In the genomic region with DNA sequence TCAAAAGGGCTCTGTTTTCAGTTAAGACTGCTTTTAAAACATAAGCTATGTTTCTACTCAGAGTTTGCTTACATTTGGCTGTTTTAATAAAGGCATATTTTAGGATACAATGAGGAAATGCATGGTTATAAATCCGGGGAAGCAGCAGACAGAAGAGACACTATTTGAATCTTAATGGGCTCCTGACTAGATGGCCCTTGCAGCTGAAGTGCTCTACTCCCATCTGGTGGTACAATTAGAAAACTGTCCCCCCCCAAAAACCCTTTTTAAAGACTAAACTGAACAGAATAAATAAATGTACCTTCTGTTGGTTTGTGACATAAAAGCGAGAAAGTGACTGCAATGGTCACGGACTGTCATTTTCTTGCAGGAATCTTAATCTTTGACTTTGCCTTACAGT, we compare ENCODE assay signal across 15 mouse cellular contexts. TPM values are rescaled to one million over a fixed set of nuclear protein-coding genes. Genes with fewer than 3 reads are reported as not detected.
DNase-seq lines count a peak whose midpoint lies in the region; ATAC-seq and TF ChIP-seq lines count a peak whose summit lies in the region.
"Had no signal": no experiment of that assay in that cellular context is flagged by ENCODE, and none has a peak within 500 bp of the region (broad histone marks: within the 10 kb centered on the region; RNA-seq: fewer than 3 reads in every experiment).

No protein-coding gene starts in this region.

- ATAC-seq in hindbrain, embryonic 14.5 days (ENCODE audit: low FRiP score) = no peak
- ATAC-seq in midbrain, embryonic 14.5 days (ENCODE audit: low FRiP score, low TSS enrichment) = no peak; the same call in 1 of the 2 replicates
- no peak for ATAC-seq in midbrain, embryonic 11.5 days (ENCODE audit: low FRiP score)
- ATAC-seq: activated CD4-positive, CD25-positive, alpha-beta regulatory T cell, adult 4 months had no signal

- H3K4me3 ChIP-seq in hindbrain, embryonic 14.5 days (replicated peaks; ENCODE audit: low read length) = no peak overlapping the region
- no peak overlapping the region for H3K4me3 ChIP-seq in hindbrain, embryonic 10.5 days
- H3K4me3 ChIP-seq in midbrain, embryonic 14.5 days (replicated peaks; ENCODE audit: low read depth, low read length) = no peak overlapping the region
- H3K4me3 ChIP-seq in midbrain, embryonic 11.5 days (ENCODE audit: low read depth, low read length) = no peak overlapping the region
- H3K4me3 ChIP-seq in MEL (ENCODE audit: control insufficient read depth in 1 of 2, insufficient read depth in 1 of 2, low read depth in 2 of 2, low read length in 2 of 2) = no peak overlapping the region
- no peak overlapping the region for H3K4me3 ChIP-seq in cortical plate, adult 2 months (ENCODE audit: insufficient read depth, low read length)

- 65% methylated on average over 3 of the region's 3 CpGs for WGBS in hindbrain, embryonic 14.5 days
- WGBS in hindbrain, embryonic 10.5 days = 75% methylated on average over 3 of the region's 3 CpGs
- WGBS in midbrain, embryonic 14.5 days = 70% methylated on average over 3 of the region's 3 CpGs
- 67% methylated on average over 3 of the region's 3 CpGs for WGBS in midbrain, embryonic 11.5 days

- no peaks in the 10 kb centered on the region for H3K9me3 ChIP-seq in hindbrain, embryonic 14.5 days (ENCODE audit: control insufficient read depth, low read length)
- no peaks in the 10 kb centered on the region for H3K9me3 ChIP-seq in hindbrain, embryonic 10.5 days
- no peaks in the 10 kb centered on the region for H3K9me3 ChIP-seq in midbrain, embryonic 14.5 days (ENCODE audit: control insufficient read depth, low read length)
- H3K9me3 ChIP-seq in midbrain, embryonic 11.5 days (ENCODE audit: control insufficient read depth, low read length) = no peaks in the 10 kb centered on the region
- H3K9me3 ChIP-seq in MEL (replicated peaks; ENCODE audit: insufficient read depth, low read length) = no peaks in the 10 kb centered on the region

- peak; percentile 13 to 47 (median 27); a peak in 4 of 6 replicates for TF ChIP-seq CTCF in MEL (IDR thresholded peaks at IDR 0.05 in 2 of 3, conservative IDR thresholded peaks at IDR 0.05 in 1 of 3; ENCODE audit: control insufficient read depth in 1 of 3, insufficient read depth in 1 of 3, low read depth in 2 of 3, low read length in 3 of 3, poor library complexity in 1 of 3, severe bottlenecking in 1 of 3)
- peak; percentile 35; the same call in 1 of the 2 replicates for TF ChIP-seq CTCF in cortical plate, adult 2 months (IDR thresholded peaks at IDR 0.05; ENCODE audit: extremely low read depth, insufficient read depth, low read length)

- no peak for TF ChIP-seq POLR2A in MEL (IDR thresholded peaks at IDR 0.05; ENCODE audit: control insufficient read depth in 1 of 2, insufficient read depth in 1 of 2, low read depth in 1 of 2, low read length in 2 of 2, poor library complexity in 1 of 2)
- no peak for TF ChIP-seq POLR2A in cortical plate, adult 2 months (IDR thresholded peaks at IDR 0.05; ENCODE audit: extremely low read depth, insufficient read depth, low read length)

- peak; percentile 47 for DNase-seq in hindbrain, embryonic 14.5 days (ENCODE audit: low spot score)
- no peak for DNase-seq in hindbrain, embryonic 10.5 days (ENCODE audit: low spot score)
- DNase-seq in midbrain, embryonic 14.5 days = peak; percentile 70
- DNase-seq in midbrain, embryonic 11.5 days (ENCODE audit: low spot score, missing footprints) = no peak
- peak; percentile 30 for DNase-seq in MEL (ENCODE audit: low read depth, low spot score)
- DNase-seq in embryo, embryonic 10 days (ENCODE audit: low spot score) = no peak
- DNase-seq in adrenal gland, postnatal 14 days = no peak
- DNase-seq: gastrocnemius, postnatal 25 days; kidney, adult 18-20 months; spleen, adult 18-20 months had no signal

- H3K4me2 ChIP-seq in hindbrain, embryonic 14.5 days (replicated peaks) = no peak overlapping the region
- no peak overlapping the region for H3K4me2 ChIP-seq in midbrain, embryonic 14.5 days (ENCODE audit: low read length)
- no peak overlapping the region for H3K4me2 ChIP-seq in midbrain, embryonic 11.5 days

- peak; percentile 54 for TF ChIP-seq RAD21 in MEL (IDR thresholded peaks at IDR 0.05; ENCODE audit: low read depth, low read length)

- no peak for TF ChIP-seq EP300 in MEL (IDR thresholded peaks at IDR 0.05; ENCODE audit: low read depth in 1 of 2, low read length in 2 of 2)

- H3K4me1 ChIP-seq in hindbrain, embryonic 14.5 days (replicated peaks; ENCODE audit: control insufficient read depth, insufficient read depth, low read length) = no peaks in the 10 kb centered on the region
- H3K4me1 ChIP-seq in hindbrain, embryonic 10.5 days (replicated peaks) = no peaks in the 10 kb centered on the region
- no peaks in the 10 kb centered on the region for H3K4me1 ChIP-seq in midbrain, embryonic 14.5 days (ENCODE audit: control insufficient read depth, insufficient read depth, low read length)
- H3K4me1 ChIP-seq in midbrain, embryonic 11.5 days (ENCODE audit: control insufficient read depth, insufficient read depth, low read length) = no peaks in the 10 kb centered on the region
- peaks cover 5 to 10% of the 10 kb centered on the region in 2 experiments for H3K4me1 ChIP-seq in MEL (ENCODE audit: control insufficient read depth in 1 of 2, insufficient read depth in 2 of 2, low read length in 2 of 2)
- H3K4me1 ChIP-seq in cortical plate, adult 2 months (ENCODE audit: control insufficient read depth, insufficient read depth, low read length) = no peaks in the 10 kb centered on the region

- no peaks in the 10 kb centered on the region for H3K36me3 ChIP-seq in hindbrain, embryonic 14.5 days (replicated peaks; ENCODE audit: control insufficient read depth, insufficient read depth)
- H3K36me3 ChIP-seq in hindbrain, embryonic 10.5 days = no peaks in the 10 kb centered on the region
- H3K36me3 ChIP-seq in midbrain, embryonic 14.5 days (ENCODE audit: control insufficient read depth, insufficient read depth, low read length) = no peaks in the 10 kb centered on the region
- no peaks in the 10 kb centered on the region for H3K36me3 ChIP-seq in midbrain, embryonic 11.5 days (ENCODE audit: control insufficient read depth, insufficient read depth, low read length)
- peaks cover 0 to 14% of the 10 kb centered on the region in 2 experiments; a peak in 2 of 4 replicates for H3K36me3 ChIP-seq in MEL (ENCODE audit: control insufficient read depth in 1 of 2, insufficient read depth in 2 of 2, low read length in 2 of 2)

- no peak overlapping the region for H3K27ac ChIP-seq in hindbrain, embryonic 14.5 days
- H3K27ac ChIP-seq in hindbrain, embryonic 10.5 days = no peak overlapping the region
- H3K27ac ChIP-seq in midbrain, embryonic 14.5 days (replicated peaks; ENCODE audit: low read depth, low read length) = no peak overlapping the region
- no peak overlapping the region for H3K27ac ChIP-seq in midbrain, embryonic 11.5 days (ENCODE audit: low read depth, low read length)
- H3K27ac ChIP-seq in MEL (ENCODE audit: control insufficient read depth, low read depth, low read length) = no peak overlapping the region
- no peak overlapping the region for H3K27ac ChIP-seq in cortical plate, adult 2 months (ENCODE audit: insufficient read depth, low read length)

- peaks cover 60% of the 10 kb centered on the region for H3K27me3 ChIP-seq in hindbrain, embryonic 14.5 days (ENCODE audit: control insufficient read depth, insufficient read depth, low read length)
- peaks cover 84% of the 10 kb centered on the region for H3K27me3 ChIP-seq in hindbrain, embryonic 10.5 days (ENCODE audit: insufficient read depth, poor library complexity, severe bottlenecking)
- no peaks in the 10 kb centered on the region for H3K27me3 ChIP-seq in midbrain, embryonic 14.5 days (ENCODE audit: control insufficient read depth, insufficient read depth, low read length)
- peaks cover 34% of the 10 kb centered on the region for H3K27me3 ChIP-seq in midbrain, embryonic 11.5 days (ENCODE audit: control insufficient read depth, insufficient read depth, low read length)
- no peaks in the 10 kb centered on the region for H3K27me3 ChIP-seq in MEL (ENCODE audit: control insufficient read depth in 1 of 2, insufficient read depth in 2 of 2, low read length in 2 of 2)

- no peak overlapping the region for H3K9ac ChIP-seq in hindbrain, embryonic 14.5 days
- no peak overlapping the region for H3K9ac ChIP-seq in midbrain, embryonic 14.5 days (replicated peaks; ENCODE audit: low read length)
- H3K9ac ChIP-seq in midbrain, embryonic 11.5 days (ENCODE audit: low read length) = no peak overlapping the region
- no peak overlapping the region for H3K9ac ChIP-seq in MEL (ENCODE audit: control insufficient read depth, low read depth, low read length, poor library complexity, severe bottlenecking)

- H3K79me2 ChIP-seq in MEL (ENCODE audit: control insufficient read depth, insufficient read depth, low read length, poor library complexity) = no peaks in the 10 kb centered on the region

RNA-seq across cellular contexts. Expression of a gene that starts 24.5 kb away (rescaled TPM):
- polyA plus RNA-seq in hindbrain, embryonic 14.5 days (2014; fragmentation: Nextera tagmentation; extraction: Ambion mirVana) = 42.3 and 47.6 TPM in 2 replicates
- polyA plus RNA-seq in hindbrain, embryonic 10.5 days (2016; fragmentation: Nextera tagmentation; extraction: Ambion mirVana) = 52.3 and 57.7 TPM in 2 replicates
- polyA plus RNA-seq in midbrain, embryonic 14.5 days (2014; fragmentation: Nextera tagmentation; extraction: Ambion mirVana) = 42.5 and 47.0 TPM in 2 replicates
- polyA plus RNA-seq in midbrain, embryonic 11.5 days (2014; fragmentation: Nextera tagmentation; extraction: Ambion mirVana) = 52.0 and 54.5 TPM in 2 replicates
- total RNA-seq in MEL (2012; rRNA removed) = 49.9 and 53.2 TPM in 2 replicates
- 10 to 100 TPM in 1 of 2 experiments, not detected in 1; 48.8 TPM for polyA plus RNA-seq in MEL (2012; ENCODE audit: insufficient read depth in 1 of 2, insufficient read length in 2 of 2, low read depth in 1 of 2, low replicate concordance in 2 of 2, missing spikeins in 1 of 2)
- 16.5 and 17.3 TPM in 2 replicates for polyA plus RNA-seq in cortical plate, adult 2 months (2012; rRNA removed)
- 22.5 and 25.3 TPM in 2 replicates for total RNA-seq in adrenal gland, postnatal 14 days (2021)

RNA-seq across cellular contexts. Expression of a gene that starts 24.6 kb away (rescaled TPM):
- 9.5 and 11.3 TPM in 2 replicates for polyA plus RNA-seq in hindbrain, embryonic 14.5 days (2014; fragmentation: Nextera tagmentation; extraction: Ambion mirVana)
- polyA plus RNA-seq in hindbrain, embryonic 10.5 days (2016; fragmentation: Nextera tagmentation; extraction: Ambion mirVana) = 13.5 and 15.1 TPM in 2 replicates
- polyA plus RNA-seq in midbrain, embryonic 14.5 days (2014; fragmentation: Nextera tagmentation; extraction: Ambion mirVana) = 9.3 and 11.1 TPM in 2 replicates
- 14.4 and 15.5 TPM in 2 replicates for polyA plus RNA-seq in midbrain, embryonic 11.5 days (2014; fragmentation: Nextera tagmentation; extraction: Ambion mirVana)
- 20.7 and 21.1 TPM in 2 replicates for total RNA-seq in MEL (2012; rRNA removed)
- 10 to 100 TPM in 1 of 2 experiments, not detected in 1; 16.3 TPM for polyA plus RNA-seq in MEL (2012; ENCODE audit: insufficient read depth in 1 of 2, insufficient read length in 2 of 2, low read depth in 1 of 2, low replicate concordance in 2 of 2, missing spikeins in 1 of 2)
- 12.7 and 15.4 TPM in 2 replicates for polyA plus RNA-seq in cortical plate, adult 2 months (2012; rRNA removed)
- 13.1 and 15.0 TPM in 2 replicates for total RNA-seq in adrenal gland, postnatal 14 days (2021)

RNA-seq across cellular contexts. Expression of a gene that starts 24.7 kb away (rescaled TPM):
- not detected in 2 replicates for polyA plus RNA-seq in hindbrain, embryonic 14.5 days (2014; fragmentation: Nextera tagmentation; extraction: Ambion mirVana)
- not detected in 2 replicates for polyA plus RNA-seq in hindbrain, embryonic 10.5 days (2016; fragmentation: Nextera tagmentation; extraction: Ambion mirVana)
- polyA plus RNA-seq in midbrain, embryonic 14.5 days (2014; fragmentation: Nextera tagmentation; extraction: Ambion mirVana) = 0.11 TPM in 1 of 2 replicates, not detected in the other
- not detected in 2 replicates for polyA plus RNA-seq in midbrain, embryonic 11.5 days (2014; fragmentation: Nextera tagmentation; extraction: Ambion mirVana)
- not detected in 2 replicates for total RNA-seq in MEL (2012; rRNA removed)
- not detected for polyA plus RNA-seq in MEL (2012; ENCODE audit: insufficient read depth in 1 of 2, insufficient read length in 2 of 2, low read depth in 1 of 2, low replicate concordance in 2 of 2, missing spikeins in 1 of 2)
- not detected in 2 replicates for polyA plus RNA-seq in cortical plate, adult 2 months (2012; rRNA removed)
- not detected in 2 replicates for total RNA-seq in adrenal gland, postnatal 14 days (2021)
- total RNA-seq: gastrocnemius, postnatal 25 days; heart, postnatal 10 days; monocyte, adult 5-6 weeks had no signal
- polyA plus RNA-seq: activated CD4-positive, CD25-positive, alpha-beta regulatory T cell, adult 4 months; limb, embryonic 14.5 days had no signal

Comparison
In these comparisons a context has a peak if more than half of its experiments do, and no peak if none do; other contexts are left out.
1. DNase-seq: peak in hindbrain, embryonic 14.5 days (single experiment), midbrain, embryonic 14.5 days (single experiment) and MEL (single experiment); none in hindbrain, embryonic 10.5 days (single experiment), midbrain, embryonic 11.5 days (single experiment), embryo, embryonic 10 days (single experiment) and adrenal gland, postnatal 14 days (single experiment).